Mouse (Mus musculus): Measurements from ENCODE around the gene Pprc1. TPM values are rescaled to one million over a fixed set of nuclear protein-coding genes. Genes with fewer than 3 reads are reported as not detected.

Gene Pprc1
- polyA plus RNA-seq, 1 experiment from 2014 or later, result 44.6 TPM

- no peak overlapping the region for H3K4me2 ChIP-seq
- WGBS, result 60% methylated on average over 2 of the region's 2 CpGs
- ATAC-seq (replicated peaks; ENCODE audit: low FRiP score), result no peak
Measured at GRCm38 (mm10) chr19:46104187-46104557, 59.5 kb downstream of the Pprc1 start.

GRCm38 (mm10) chr19:46110214-46110613, 65.5 kb downstream of the Pprc1 start:
- Histone ChIP-seq H3K4me2 (no peak overlapping the region), H3K36me3 (no peaks in the 10 kb centered on the region), H3K27me3 (no peaks in the 10 kb centered on the region), H3K4me3 (replicated peaks) (no peak overlapping the region), H3K9ac (no peak overlapping the region), H3K4me1 (no peaks in the 10 kb centered on the region), H3K9me3 (replicated peaks) (no peaks in the 10 kb centered on the region), H3K27ac (no peak overlapping the region)
- 78% methylated on average over 2 of the region's 2 CpGs for WGBS
- ATAC-seq (replicated peaks; ENCODE audit: low FRiP score), result no peak

More at GRCm38 (mm10) chr19:46104187-46104557, 59.5 kb downstream of the Pprc1 start:
- H3K27me3 ChIP-seq, result no peaks in the 10 kb centered on the region
- H3K27ac ChIP-seq, result no peak overlapping the region
- no peak overlapping the region for H3K9ac ChIP-seq
- H3K9me3 ChIP-seq (replicated peaks), result no peaks in the 10 kb centered on the region
- no peaks in the 10 kb centered on the region for H3K36me3 ChIP-seq
- no peaks in the 10 kb centered on the region for H3K4me1 ChIP-seq
- H3K4me3 ChIP-seq (replicated peaks), result no peak overlapping the region

- H3K4me3 ChIP-seq (replicated peaks), result no peak overlapping the region
- no peak overlapping the region for H3K4me2 ChIP-seq
- H3K9me3 ChIP-seq (replicated peaks), result no peaks in the 10 kb centered on the region
- no peak for ATAC-seq (replicated peaks; ENCODE audit: low FRiP score)
- no peak overlapping the region for H3K9ac ChIP-seq
- WGBS, result 86% methylated on average over 5 of the region's 5 CpGs
- H3K27me3 ChIP-seq, result no peaks in the 10 kb centered on the region
- H3K36me3 ChIP-seq, result no peaks in the 10 kb centered on the region
- no peak overlapping the region for H3K27ac ChIP-seq
- no peaks in the 10 kb centered on the region for H3K4me1 ChIP-seq
Measured at GRCm38 (mm10) chr19:46110781-46111180, 66.1 kb downstream of the Pprc1 start.

- no peaks in the 10 kb centered on the region for H3K4me1 ChIP-seq
- H3K4me3 ChIP-seq (replicated peaks), result no peak overlapping the region
- 58% methylated on average over 4 of the region's 4 CpGs for WGBS
- no peak overlapping the region for H3K27ac ChIP-seq
- no peaks in the 10 kb centered on the region for H3K27me3 ChIP-seq
- H3K9ac ChIP-seq, result no peak overlapping the region
- H3K4me2 ChIP-seq, result no peak overlapping the region
- no peaks in the 10 kb centered on the region for H3K9me3 ChIP-seq (replicated peaks)
- ATAC-seq (replicated peaks; ENCODE audit: low FRiP score), result no peak
- no peaks in the 10 kb centered on the region for H3K36me3 ChIP-seq
Measured at GRCm38 (mm10) chr19:46114617-46115016, 69.9 kb downstream of the Pprc1 start.

GRCm38 (mm10) chr19:46119458-46119857, 74.8 kb downstream of the Pprc1 start:
- Histone ChIP-seq H3K27ac (no peak overlapping the region), H3K9ac (no peak overlapping the region), H3K4me2 (no peak overlapping the region), H3K36me3 (no peaks in the 10 kb centered on the region), H3K4me1 (no peaks in the 10 kb centered on the region), H3K27me3 (no peaks in the 10 kb centered on the region), H3K4me3 (replicated peaks) (no peak overlapping the region), H3K9me3 (replicated peaks) (no peaks in the 10 kb centered on the region)
- WGBS, result 92% methylated on average over 3 of the region's 3 CpGs
- no peak for ATAC-seq (replicated peaks; ENCODE audit: low FRiP score)

GRCm38 (mm10) chr19:46120872-46121271, 76.2 kb downstream of the Pprc1 start:
- no peak overlapping the region for H3K4me3 ChIP-seq (replicated peaks)
- H3K27me3 ChIP-seq, result 0 out of 2 replicates have a peak, but pooled peaks cover 2% of the 10 kb centered on the region
- no peaks in the 10 kb centered on the region for H3K9me3 ChIP-seq (replicated peaks)
- H3K27ac ChIP-seq, result no peak overlapping the region
- no peaks in the 10 kb centered on the region for H3K36me3 ChIP-seq
- H3K9ac ChIP-seq, result no peak overlapping the region
- no peak overlapping the region for H3K4me2 ChIP-seq
- ATAC-seq (replicated peaks; ENCODE audit: low FRiP score), result no peak
- no peaks in the 10 kb centered on the region for H3K4me1 ChIP-seq
- 79% methylated on average over 6 of the region's 6 CpGs for WGBS

Other genes starting within 250 kb of the Pprc1 start
- gene Kcnip2, start 228.8 kb upstream of the Pprc1 start, polyA plus RNA-seq (2015; fragmentation: Nextera tagmentation; extraction: Ambion mirVana), result 2.2 and 2.3 TPM in 2 replicates
- gene Armh3, start 46.4 kb upstream of the Pprc1 start, polyA plus RNA-seq (2015; fragmentation: Nextera tagmentation; extraction: Ambion mirVana), result 18.6 and 18.8 TPM in 2 replicates
- 8.3 and 8.9 TPM in 2 replicates for gene Hps6, start 41.4 kb upstream of the Pprc1 start, polyA plus RNA-seq (2015; fragmentation: Nextera tagmentation; extraction: Ambion mirVana)
- 83.4 and 91.9 TPM in 2 replicates for gene Ldb1, start 328 bp downstream of the Pprc1 start, polyA plus RNA-seq (2015; fragmentation: Nextera tagmentation; extraction: Ambion mirVana)
- gene Nolc1, start 31.0 kb downstream of the Pprc1 start, polyA plus RNA-seq (2015; fragmentation: Nextera tagmentation; extraction: Ambion mirVana), result 99.4 and 101 TPM in 2 replicates
- gene Elovl3, start 87.0 kb downstream of the Pprc1 start, polyA plus RNA-seq (2015; fragmentation: Nextera tagmentation; extraction: Ambion mirVana), result not detected in 2 replicates
- gene Pitx3, start 103.4 kb downstream of the Pprc1 start, polyA plus RNA-seq (2015; fragmentation: Nextera tagmentation; extraction: Ambion mirVana), result 0.48 and 0.85 TPM in 2 replicates
- 50.7 and 51.0 TPM in 2 replicates for gene Gbf1, start 107.6 kb downstream of the Pprc1 start, polyA plus RNA-seq (2015; fragmentation: Nextera tagmentation; extraction: Ambion mirVana)

Measured in kidney, embryonic 15.5 days (tissue).